Mouse (Mus musculus) heart, postnatal 36 days (tissue): ENCODE data around the gene Rbm8a. TPM values are rescaled to one million over a fixed set of nuclear protein-coding genes. Genes with fewer than 3 reads are reported as not detected.
A peak's percentile ranks its signal among the peaks of the same experiment; 100 is the strongest.
"Not testable (repeated sequence)": the region's sequence is repeated elsewhere in the genome, so short reads cannot be mapped to it uniquely, and the experiment has no call there.

Experiments used
- DNase-seq, 2 experiments: peaks; one replicate each; pipeline ENCODE4 v3.0.0; 2021 to 2022
- intact Hi-C: fragments of 180-260 bp; cut with DNase I; formaldehyde crosslinking; loops from one replicate; pipeline ENCODE4 v1.15.1; 2025
- total RNA-seq, 2 experiments: library from RNA; stranded (reverse); gene quantifications; 2 replicates each; pipeline ENCODE4 v1.2.3; 2021

The Rbm8a gene
- total RNA-seq, 2 experiments from 2014 or later: 30.9 to 40.9 TPM

DNA sequence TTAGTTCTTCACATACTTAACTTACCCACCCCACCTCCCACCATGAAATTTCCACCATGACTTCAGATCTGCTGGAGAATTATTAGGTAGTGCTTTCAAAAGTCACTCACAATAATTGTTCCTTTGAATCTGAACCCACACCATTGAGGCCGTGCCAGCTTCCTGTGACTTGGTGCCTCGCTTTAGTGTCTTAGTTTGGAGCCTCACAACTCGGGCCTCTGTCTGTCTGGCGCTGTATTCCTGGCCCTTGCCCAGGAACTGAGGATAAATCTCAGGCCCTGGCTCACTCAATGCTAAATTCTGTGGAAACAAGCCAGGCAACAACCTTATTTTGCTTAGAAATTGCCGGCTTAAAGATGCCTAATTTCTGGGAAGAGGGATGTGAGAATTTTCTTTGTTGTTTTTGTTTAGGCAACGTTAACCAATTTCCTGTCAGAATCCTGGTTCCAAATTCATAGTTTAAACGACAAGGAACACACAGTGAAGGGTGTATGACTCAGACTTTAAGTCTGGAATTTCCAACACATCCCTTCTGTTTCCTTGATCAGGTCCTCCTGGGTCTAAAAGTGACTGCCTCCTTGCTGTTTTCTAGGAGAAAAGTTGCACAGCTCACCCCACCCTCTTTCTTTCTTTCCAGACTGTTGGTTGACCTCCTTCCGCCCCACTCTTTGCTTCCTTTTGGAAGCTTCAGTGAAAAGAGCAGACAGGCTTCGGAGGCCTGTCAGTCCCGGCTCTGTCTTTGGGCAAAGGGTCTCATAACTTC is 27.6 kb upstream of the Rbm8a start:
- DNase-seq: peak; percentile 43 to 49
- intact Hi-C loops: loop anchor here (2.0 kb wide), 1 partner anchor 33 kb away; the partner anchor contains the start of genes Gm42957 and Pex11b

DNA sequence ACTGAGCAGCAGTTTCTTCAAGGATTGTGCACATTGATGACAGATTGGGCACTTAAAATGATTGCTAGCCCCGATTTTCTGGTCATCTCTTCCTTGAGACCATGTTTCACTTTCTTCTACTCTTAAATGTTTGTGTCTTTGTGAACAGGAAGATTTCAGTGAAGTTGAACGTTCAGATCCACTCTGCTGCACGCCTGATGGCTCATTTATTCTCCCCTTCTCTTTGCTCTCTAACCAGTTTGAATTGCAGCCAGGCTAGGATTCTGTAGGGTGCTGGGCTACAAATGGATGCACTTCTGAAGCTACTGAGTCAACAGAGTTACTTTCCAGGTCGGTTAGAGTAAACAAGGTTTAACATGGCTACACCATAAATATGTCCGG is 27.0 kb upstream of the Rbm8a start:
- DNase-seq: no peak
- intact Hi-C loops: no loop called here

DNA sequence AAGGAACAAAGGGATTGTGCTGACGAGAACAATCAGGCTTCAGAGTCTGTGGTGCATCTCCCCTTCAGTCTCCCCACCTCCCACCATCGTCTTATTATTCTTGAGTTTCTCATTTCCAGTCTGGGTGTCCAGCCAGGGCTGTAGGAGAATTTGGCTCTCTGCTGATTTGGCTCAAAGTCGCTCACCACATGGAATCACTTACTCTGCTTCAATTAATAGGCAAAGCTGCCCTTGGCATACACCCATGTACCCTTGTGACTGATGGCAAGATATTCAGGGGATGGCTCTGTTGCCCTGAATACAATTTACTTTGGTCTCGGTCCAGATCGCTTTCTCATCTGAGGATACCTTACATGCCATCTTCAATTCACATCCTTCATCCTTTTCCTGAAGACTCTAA is 26.4 kb upstream of the Rbm8a start:
- no peak for DNase-seq

DNA sequence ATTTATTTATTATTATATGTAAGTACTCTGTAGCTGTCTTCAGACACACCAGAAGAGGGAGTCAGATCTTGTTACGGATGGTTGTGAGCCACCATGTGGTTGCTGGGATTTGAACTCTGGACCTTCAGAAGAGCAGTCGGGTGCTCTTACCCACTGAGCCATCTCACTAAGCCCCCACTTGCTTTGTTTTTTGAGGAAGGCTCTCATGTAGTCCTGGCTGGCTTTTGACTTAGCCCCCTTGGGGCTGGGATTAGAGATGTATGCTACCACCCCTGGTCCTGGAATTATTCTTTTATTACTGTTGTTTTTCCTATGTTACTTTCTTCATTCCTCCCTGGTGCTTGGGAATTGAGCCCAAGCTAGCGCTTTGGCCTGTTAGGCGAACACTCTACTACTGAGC is 23.7 kb upstream of the Rbm8a start:
- intact Hi-C loops: not testable (repeated sequence)

More for the DNA sequence above, 26.4 kb upstream of the Rbm8a start:
- intact Hi-C loops: no loop called here

DNA sequence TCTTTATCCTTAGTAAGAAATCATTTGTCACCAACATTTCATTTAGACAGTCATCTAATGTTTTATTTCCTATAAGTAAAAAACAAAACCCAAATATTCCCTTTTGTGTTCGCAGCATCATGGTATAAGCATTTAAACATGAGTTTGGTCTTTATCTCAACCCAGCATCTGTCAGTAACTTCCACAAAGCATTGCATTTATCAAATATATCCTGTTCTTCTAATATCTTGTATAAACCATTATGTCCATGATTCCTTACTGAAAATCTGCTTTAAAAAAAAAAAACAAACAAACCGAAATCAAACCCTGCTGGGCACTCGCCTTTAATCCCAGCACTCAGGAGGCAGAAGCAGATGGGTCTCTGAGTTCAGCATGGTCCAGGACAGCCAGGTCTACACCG is 23.1 kb upstream of the Rbm8a start:
- intact Hi-C loops: no loop called here

More for the DNA sequence above, 23.7 kb upstream of the Rbm8a start:
- DNase-seq: not testable (repeated sequence)

DNA sequence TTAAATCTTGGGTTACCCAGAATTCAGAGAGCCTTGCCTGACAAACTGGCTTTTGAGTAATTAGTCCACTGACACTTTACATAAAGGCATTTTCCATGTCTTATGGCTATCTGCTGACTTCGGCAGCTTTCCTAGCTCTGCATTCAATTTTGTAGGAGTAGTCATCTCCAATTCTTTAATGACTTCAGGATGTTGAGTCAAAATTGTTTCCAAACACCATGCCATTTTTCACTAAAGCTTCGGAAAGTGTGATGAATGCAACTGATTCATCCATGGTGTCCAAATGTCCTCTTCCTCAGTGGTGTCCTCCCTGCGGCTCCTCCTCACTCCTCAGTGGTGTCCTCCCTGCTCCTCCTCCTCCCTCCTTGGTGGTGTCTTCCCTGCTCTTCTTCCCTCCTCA is 11.8 kb upstream of the Rbm8a start:
- no peak for DNase-seq
- intact Hi-C loops: no loop called here

More for the DNA sequence above, 23.1 kb upstream of the Rbm8a start:
- no peak for DNase-seq

DNA sequence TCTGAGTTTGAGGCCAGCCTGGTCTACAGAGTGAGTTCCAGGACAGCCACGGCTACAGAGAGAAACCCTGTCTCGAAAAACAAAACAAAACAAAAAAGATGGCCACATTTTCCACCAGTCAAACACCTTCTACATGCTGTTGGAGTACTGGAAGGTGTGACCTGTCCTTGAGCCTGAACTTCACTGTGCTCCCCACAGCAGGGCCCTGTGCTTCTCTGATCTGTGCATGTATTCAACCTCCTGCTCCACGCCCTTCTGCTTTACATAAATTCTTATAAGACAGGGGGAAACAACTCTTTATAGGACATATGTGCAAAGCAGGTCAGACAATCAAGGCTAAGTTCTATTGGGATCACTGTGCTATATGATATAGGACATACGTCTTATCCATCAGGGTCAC is 6.5 kb upstream of the Rbm8a start:
- no peak for DNase-seq
- intact Hi-C loops: no loop called here

DNA sequence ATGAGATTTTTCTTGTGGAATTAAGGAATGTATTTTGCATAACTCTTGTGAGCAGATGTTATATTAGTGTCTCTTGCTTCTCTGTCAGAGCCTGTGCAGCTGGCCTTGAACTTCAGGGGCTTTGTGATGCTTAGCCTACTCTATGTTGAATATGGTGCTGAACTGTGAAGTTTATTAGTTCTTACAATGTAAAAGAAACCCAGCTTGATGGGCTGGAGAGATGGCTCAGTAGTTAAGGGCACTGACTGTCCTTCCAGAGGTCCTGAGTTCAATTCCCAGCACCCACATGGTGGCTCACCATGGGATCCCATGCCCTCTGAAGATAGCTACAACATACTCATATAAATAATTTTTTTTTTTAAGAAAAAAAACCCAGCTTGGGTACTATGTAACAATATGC is 2.3 kb downstream of the Rbm8a start:
- intact Hi-C loops: no loop called here
- no peak for DNase-seq

DNA sequence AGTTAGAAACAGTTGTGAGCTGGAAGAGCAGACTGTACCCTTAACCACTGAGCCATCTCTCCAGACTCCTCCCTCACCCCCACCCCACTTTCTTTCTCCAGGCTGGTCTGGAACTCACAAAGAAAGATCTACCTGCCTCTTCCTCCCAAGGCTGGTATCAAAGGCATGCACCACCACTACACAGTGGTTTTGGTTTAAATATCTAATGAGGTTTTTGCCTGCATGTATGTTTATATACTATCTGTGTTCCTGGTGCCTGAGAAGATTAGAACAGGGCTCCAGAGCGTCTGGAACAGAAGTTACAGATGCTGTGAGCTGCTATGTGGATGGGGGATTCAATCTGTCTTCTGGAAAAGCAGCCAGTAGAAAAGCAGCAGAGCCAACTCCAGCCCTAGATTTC is 4.3 kb downstream of the Rbm8a start:
- intact Hi-C loops: loop anchor here (2.0 kb wide), 1 partner anchor 33 kb away; the partner anchor contains the start of gene Lix1l
- DNase-seq: no peak

DNA sequence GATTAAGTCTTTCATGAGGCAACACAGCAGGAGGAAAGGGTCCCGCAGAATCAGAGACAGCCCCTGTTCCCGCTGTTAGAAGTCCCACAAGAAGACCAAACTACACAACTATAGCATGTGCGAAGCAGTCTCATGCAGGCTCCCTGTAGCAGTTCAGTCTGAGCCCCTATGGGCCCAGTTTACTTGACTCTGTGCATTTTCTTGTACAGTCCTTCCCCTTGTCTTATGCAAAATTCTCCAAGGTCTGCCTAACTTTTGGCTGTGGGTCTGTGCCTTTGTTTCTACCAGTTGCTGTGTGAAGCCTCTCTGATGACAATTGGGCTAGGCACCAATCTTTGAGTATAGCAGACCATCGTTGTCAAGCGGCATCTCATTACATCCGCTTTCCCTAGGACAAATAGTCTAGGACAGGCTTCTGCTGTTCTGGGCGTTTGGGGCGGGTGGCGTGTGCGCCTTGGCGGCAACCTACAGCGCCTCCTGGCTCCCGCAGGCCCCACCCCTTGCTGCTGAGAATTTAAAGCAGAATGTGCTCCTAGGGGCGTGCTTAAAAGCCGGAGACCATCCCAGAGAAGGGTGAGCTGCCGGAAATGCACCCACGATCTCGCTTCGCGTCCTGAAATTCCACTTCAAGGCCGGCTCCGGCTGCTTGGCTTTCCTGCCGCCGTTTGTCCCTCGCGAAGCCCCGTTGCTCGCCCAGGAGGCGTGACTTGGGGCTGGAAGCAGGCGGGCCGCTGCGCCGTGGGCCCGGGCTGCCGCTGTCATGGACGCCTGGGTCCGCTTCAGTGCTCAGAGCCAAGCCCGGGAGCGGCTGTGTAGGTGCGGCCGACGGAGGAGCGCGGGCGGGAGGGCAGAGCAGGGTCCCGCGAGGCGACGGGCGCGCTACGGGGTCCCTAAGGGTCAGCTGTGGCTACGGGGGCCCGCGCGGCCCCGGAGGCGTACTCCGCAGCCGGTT is 5.5 kb downstream of the Rbm8a start, which contains the start of the genes Pex11b and Gm42957:
TSS of gene Pex11b (plus strand) at position 449 of the 952 bp plus-strand sequence.
TSS of gene Gm42957 (plus strand) at position 547 of the 952 bp plus-strand sequence.
- intact Hi-C loops: loop anchor here (2.0 kb wide), 1 partner anchor 34 kb away; the partner anchor contains the start of gene Lix1l

DNA sequence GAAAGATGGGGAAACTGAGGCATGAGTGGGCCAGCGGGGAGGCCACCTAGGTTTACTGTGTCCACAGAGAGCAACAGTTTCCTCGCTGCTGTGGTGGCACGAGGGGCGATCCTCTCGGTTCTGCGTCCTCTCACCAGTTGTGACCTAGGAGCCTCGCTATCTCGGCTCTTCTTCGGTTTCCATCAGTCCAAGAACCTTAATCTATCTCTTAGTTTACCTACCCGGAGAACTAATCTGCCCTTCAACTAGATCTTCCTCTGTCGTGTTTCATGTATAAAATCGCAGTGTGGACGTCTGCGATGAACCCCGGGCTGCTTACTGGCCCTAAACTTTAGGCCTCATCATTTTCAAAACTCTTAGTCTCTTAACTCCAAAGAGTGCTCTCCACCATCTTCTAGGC is 6.2 kb downstream of the Rbm8a start:
- intact Hi-C loops: loop anchor here (2.0 kb wide), 1 partner anchor 35 kb away; the partner anchor contains the start of gene Lix1l
- no peak for DNase-seq

More for the DNA sequence above, 5.5 kb downstream of the Rbm8a start, which contains the start of the genes Pex11b and Gm42957:
- DNase-seq: peak; percentile 92

DNA sequence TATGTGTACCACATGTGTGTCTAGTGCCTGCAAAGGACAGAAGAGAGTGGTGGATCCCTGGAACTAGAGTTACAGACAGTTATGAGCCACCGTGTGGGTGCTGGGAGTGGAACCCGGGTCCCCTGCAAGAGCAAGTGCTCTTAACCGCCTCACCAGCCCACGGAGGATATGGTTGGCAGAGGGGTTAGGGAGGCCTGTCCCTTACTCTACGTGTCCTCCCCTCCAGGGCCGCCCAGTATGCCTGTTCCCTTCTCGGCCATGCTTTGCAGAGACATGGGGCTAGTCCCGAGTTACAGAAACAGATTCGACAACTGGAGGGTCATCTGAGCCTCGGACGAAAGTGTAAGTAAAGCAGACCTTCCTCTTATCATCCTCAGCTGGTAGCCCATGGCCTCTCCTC is 6.7 kb downstream of the Rbm8a start:
- DNase-seq: no peak
- intact Hi-C loops: no loop called here

DNA sequence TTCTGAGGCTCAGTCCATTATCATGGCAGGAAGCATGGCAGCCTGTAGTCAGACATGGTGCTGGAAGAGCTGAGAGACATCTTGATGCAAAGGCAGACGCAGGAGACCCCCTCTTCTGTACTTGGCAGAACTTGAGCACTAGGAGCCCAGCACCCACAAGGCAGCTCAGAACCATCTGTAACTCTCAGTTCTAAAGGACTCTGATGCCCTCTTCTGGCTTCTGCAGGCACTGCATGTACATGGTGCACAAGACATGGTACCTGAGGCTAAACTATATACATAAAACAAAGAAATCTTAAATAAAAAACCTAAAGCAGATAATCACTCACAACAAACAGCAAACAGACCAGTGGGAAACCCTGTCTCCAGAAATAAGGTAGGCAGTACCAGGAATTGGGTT is 9.5 kb downstream of the Rbm8a start:
- peak; percentile 68 to 80 for DNase-seq
- intact Hi-C loops: loop anchor here (1.0 kb wide), 2 partner anchors 59 to 92 kb away; no protein-coding TSS in a partner anchor

DNA sequence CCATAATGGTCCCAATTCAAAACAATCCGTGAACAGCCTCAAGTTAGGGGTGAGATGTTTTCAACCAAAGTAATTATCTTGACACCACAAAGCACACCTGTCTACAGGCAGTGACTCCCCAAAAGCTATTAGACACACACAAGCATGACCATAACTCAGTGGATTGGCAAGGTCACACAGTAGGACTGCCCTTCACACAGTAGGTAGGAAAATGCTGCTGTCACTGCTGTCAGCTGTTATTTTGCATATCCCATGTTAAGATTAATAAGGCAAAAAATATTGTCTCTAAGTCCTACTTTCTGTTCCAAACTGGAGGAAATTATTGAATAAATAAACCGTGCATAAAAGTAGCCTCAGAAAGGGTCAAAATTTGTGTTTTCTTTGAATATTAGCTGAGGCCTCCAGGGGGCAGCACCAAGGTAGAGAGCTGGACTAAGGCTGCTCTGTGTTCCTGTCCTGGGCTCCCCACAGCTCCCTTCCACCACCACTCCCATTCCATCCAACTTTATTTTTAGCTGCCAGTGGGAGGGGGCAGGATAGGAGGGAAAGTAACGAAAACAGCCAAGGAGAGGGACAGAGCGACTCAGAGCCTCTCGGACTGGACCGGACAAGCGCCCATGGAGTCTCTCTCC is 15.4 kb downstream of the Rbm8a start, which contains the start of gene Itga10:
TSS of gene Itga10 (plus strand) at position 567 of the 632 bp plus-strand sequence.
- peak; percentile 27 to 58 for DNase-seq

DNA sequence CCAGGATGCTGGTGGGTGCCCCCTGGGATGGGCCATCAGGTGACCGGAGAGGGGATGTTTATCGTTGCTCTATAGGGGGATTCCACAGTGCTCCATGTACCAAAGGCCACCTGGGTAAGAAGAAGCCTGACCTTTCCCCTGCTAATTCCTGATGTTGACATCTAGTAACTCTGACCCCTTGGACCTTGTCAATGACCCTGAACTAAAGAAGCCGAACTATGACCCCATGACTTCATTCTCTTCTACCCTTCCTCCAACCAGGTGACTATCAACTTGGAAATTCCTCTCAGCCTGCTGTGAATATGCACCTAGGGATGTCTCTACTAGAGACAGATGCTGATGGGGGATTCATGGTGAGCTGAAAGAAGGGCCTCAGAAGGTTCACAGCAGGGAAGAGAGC is 17.6 kb downstream of the Rbm8a start:
- intact Hi-C loops: loop anchor here (5.0 kb wide), 1 partner anchor 60 kb away; the partner anchor contains the start of gene Nudt17
- no peak for DNase-seq

More for the DNA sequence above, 15.4 kb downstream of the Rbm8a start, which contains the start of gene Itga10:
- intact Hi-C loops: loop anchor here (5.0 kb wide), 1 partner anchor 62 kb away; the partner anchor contains the start of gene Nudt17

DNA sequence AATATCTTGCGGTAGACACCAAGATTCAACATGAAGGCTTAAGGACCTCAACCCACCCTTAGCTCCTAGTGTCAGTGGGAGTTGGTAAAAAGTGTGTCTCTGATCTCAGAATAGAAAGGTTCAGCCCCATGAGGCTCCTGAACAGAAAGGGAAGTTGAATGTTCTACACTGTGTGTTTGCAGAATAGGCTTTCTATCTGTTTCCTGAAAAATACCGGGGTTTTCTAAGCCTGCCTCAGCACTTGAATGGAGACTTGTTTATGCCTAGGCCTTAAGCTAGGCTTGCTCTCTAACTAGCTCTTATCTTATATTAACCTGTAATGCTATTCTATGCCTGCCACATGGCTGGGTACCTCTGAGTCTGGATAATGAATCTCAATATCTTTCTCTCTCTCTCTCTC is 31.2 kb downstream of the Rbm8a start:
- no peak for DNase-seq
- intact Hi-C loops: no loop called here

DNA sequence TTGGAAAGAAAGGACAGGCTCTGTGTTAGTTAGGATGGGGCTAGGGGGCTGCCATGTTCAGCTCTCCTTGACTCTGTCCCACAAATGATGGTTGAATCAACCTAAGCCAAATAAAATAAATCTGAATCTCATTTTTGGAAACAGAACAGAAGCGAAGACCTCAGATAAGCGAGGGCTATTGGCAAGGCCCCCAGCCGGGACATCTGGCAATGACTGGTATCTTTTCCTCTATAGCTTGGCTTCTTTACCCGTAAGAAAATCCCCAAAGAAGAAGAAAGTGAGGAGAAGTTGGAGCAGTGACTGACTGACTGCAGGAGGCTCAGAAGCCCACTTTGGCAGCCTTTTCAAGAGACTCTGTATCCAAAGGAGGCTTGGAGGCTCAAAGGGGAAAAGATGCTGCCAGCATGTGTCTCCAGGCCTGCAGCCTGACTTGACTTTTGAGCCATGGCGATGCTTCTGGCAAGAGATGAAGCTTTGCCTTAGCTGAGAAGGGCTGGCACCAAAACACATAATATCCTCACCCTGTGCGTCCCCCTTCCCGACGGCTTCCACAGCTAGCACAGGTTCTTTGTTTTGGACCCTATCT is 33.1 kb downstream of the Rbm8a start:
- intact Hi-C loops: loop anchor here (1.0 kb wide), 1 partner anchor 116 kb away; no protein-coding TSS in a partner anchor
- no peak for DNase-seq

DNA sequence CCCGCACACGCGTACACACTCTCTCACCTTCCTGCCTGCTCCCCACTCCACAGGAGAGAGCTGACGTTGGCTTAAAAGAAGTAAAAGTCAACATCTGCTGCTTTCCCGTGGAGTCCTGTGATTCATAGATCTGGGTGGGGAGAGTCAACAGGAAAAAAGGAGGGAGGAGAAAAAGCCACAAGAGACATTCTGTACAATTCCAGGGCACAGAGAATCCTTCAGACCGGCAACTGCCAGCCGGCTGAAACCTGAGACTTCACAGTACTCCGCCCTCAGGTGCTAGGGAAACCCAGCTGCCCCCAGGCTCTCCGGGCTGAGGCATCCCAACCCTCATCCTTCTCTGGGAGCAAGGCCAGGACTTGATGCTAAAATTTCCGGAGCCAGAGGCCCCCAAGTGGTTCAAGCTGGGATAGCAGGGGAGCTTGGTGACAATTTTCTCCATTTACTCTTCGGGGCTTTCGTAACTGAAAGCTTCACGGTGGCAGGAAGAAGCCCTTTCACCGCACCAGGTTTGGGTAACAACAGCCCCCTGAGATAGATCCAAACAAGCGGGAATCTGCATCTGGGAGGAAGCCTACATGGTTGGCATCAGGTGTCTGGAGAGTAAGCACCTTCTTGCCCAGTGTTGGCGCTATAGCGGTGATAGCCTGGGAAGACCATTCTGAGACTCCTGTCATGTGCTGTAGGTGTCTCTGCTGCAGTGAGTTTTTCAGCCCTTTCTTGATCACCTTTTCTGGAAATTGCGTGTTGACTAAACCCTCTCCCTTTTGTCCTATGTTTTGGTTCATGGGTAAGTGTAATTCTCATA is 33.9 kb downstream of the Rbm8a start:
- intact Hi-C loops: loop anchor here (1.0 kb wide), 1 partner anchor 116 kb away; no protein-coding TSS in a partner anchor
- DNase-seq: peak; percentile 85 to 89
